Mouse (Mus musculus) megakaryocyte, embryonic 14.5 days (primary cell): Measurements from ENCODE around the gene Rffl. TPM values are rescaled to one million over a fixed set of nuclear protein-coding genes. Genes with fewer than 3 reads are reported as not detected.
"Not testable (repeated sequence)": the region's sequence is repeated elsewhere in the genome, so short reads cannot be mapped to it uniquely, and the experiment has no call there.

Source experiments
- H3K27me3 ChIP-seq: replicated peaks from 2 replicates; pipeline ENCODE3; 2012; ENCODE audit warnings: inconsistent platforms
- H3K36me3 ChIP-seq: replicated peaks from 2 replicates; pipeline ENCODE3; 2012; ENCODE audit warnings: low read length, inconsistent platforms, mixed read lengths
- H3K4me1 ChIP-seq: 2 replicates; pipeline ENCODE4 v1.6.1; 2012; ENCODE audit warnings: inconsistent platforms
- H3K4me3 ChIP-seq: replicated peaks from 2 replicates; pipeline ENCODE3; 2012; ENCODE audit warnings: moderate library complexity, mild to moderate bottlenecking, inconsistent platforms
- H3K9me3 ChIP-seq: 2 replicates; pipeline ENCODE4 v1.6.1; 2012; ENCODE audit warnings: inconsistent platforms
- FLI1 ChIP-seq: IDR thresholded peaks from 2 replicates; pipeline ENCODE4 v1.6.1; 2012; ENCODE audit warnings: low read length, inconsistent platforms, mixed read lengths
- GATA1 ChIP-seq: IDR thresholded peaks from 3 replicates; pipeline ENCODE4 v1.6.1; 2012; ENCODE audit warnings: mixed read lengths, low read length, inconsistent platforms, borderline replicate concordance
- polyA plus RNA-seq: library from polyadenylated mRNA; stranded (reverse); fragments of >175 nt; gene quantifications from 2 replicates; pipeline ENCODE4 v1.2.3, GENCODE M21; 2012; ENCODE audit warnings: low replicate concordance; ENCODE audit not compliant: insufficient read depth

Rffl gene
- polyA plus RNA-seq, 1 experiment: 5.6 TPM

DNA sequence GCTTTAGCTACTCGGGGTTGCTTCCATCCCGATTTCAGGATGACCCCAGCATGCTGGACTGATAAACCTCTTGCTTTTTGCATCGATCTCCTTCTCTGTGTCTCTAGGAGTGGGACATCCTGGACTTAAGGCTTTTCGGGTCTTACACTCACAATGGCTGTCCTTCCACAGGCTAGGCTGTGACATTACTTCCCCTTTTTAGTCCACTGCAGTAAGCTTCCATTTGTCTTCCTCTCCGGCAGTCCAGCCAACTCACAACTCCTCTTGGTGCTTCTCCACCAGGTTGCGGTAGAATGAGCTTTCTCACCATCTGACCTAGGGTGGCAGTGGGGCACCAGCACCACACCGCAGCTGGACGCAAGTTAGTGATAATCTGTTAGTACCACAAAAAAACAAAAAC is 37.1 kb downstream of the Rffl start:
- Histone ChIP-seq H3K9me3 (peaks cover 4% of the 10 kb centered on the region; the same call in 1 of the 2 replicates), H3K4me1 (peaks cover 87% of the 10 kb centered on the region), H3K27me3 (no peaks in the 10 kb centered on the region), H3K4me3 (no peak overlapping the region), H3K36me3 (peaks cover 86% of the 10 kb centered on the region)
- TF ChIP-seq FLI1: no peak
- no peak for TF ChIP-seq GATA1

- not testable (repeated sequence) for H3K27me3 ChIP-seq, H3K9me3 ChIP-seq, H3K4me3 ChIP-seq
- Histone ChIP-seq H3K4me1 (peaks cover 78% of the 10 kb centered on the region), H3K36me3 (peaks cover 80% of the 10 kb centered on the region)
These were observed 38.6 kb downstream of the Rffl start for GRCm38 (mm10) chr11:82832402-82832801.

DNA sequence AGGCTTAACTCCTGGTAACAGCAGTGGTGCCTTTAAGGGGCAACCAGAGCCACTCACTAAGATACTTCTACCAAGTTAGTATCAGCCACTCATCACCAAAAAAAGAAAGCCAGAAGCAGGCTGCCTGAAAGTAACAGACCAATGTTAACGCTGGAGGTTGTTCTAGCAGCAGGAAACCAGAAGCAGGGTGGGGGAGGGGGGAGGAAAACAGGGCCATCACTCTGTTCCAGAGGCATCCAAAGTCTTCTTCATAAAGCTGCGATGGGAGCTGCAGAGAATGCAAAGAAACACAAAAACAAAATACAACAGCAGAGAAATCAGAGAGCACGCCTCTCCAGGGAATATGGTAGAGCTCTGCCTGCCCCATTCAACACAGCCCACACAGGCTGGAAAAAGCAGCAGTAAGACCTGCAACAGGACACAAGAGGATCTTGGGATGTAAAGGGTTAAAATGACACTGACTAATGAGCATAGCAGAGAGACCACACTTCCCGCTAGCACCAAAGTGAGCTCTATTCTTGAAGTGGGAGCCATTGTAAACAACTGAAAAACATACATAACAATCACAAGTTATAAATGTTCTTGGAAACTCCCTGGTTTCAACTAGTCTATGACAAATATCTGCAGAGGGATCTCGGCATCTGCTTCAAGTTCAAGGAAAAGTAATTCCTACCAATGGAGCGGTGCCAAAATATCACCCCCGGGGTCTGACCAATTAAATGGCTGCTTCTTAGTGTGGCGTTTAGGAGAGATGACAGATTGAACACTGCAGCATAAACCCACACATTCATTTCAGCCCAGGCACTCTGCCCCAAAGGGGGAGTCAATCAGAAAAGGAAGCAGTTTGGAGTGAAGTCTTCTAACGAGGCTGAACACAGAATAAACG is 39.8 kb downstream of the Rffl start:
- H3K4me3 ChIP-seq: peak overlapping the region; percentile 33
- peaks cover 75% of the 10 kb centered on the region for H3K36me3 ChIP-seq
- peaks cover 4% of the 10 kb centered on the region; the same call in 1 of the 2 replicates for H3K9me3 ChIP-seq
- no peaks in the 10 kb centered on the region for H3K27me3 ChIP-seq
- peaks cover 72% of the 10 kb centered on the region for H3K4me1 ChIP-seq
- no peak for TF ChIP-seq FLI1
- TF ChIP-seq GATA1: no peak

- TF ChIP-seq FLI1 (no peak), GATA1 (no peak)
- Histone ChIP-seq H3K27me3 (no peaks in the 10 kb centered on the region), H3K9me3 (no peaks in the 10 kb centered on the region), H3K4me3 (no peak overlapping the region), H3K36me3 (peaks cover 77% of the 10 kb centered on the region), H3K4me1 (peaks cover 73% of the 10 kb centered on the region)
These were observed 44.2 kb downstream of the Rffl start for GRCm38 (mm10) chr11:82826818-82827217.

- Histone ChIP-seq H3K4me3 (no peak overlapping the region), H3K4me1 (peaks cover 57% of the 10 kb centered on the region), H3K9me3 (no peaks in the 10 kb centered on the region), H3K36me3 (peaks cover 71% of the 10 kb centered on the region), H3K27me3 (no peaks in the 10 kb centered on the region)
- TF ChIP-seq FLI1: no peak
- no peak for TF ChIP-seq GATA1
These were observed 50.1 kb downstream of the Rffl start for GRCm38 (mm10) chr11:82820788-82821456.

GRCm38 (mm10) chr11:82819350-82819749 is 51.7 kb downstream of the Rffl start:
- Histone ChIP-seq H3K9me3 (no peaks in the 10 kb centered on the region), H3K4me1 (peaks cover 48% of the 10 kb centered on the region), H3K36me3 (peaks cover 73% of the 10 kb centered on the region), H3K4me3 (no peak overlapping the region), H3K27me3 (no peaks in the 10 kb centered on the region)
- TF ChIP-seq FLI1 (no peak), GATA1 (no peak)

GRCm38 (mm10) chr11:82808485-82808884 is 62.5 kb downstream of the Rffl start:
- Histone ChIP-seq H3K36me3 (peaks cover 100% of the 10 kb centered on the region), H3K27me3 (no peaks in the 10 kb centered on the region), H3K9me3 (no peaks in the 10 kb centered on the region), H3K4me1 (peaks cover 40% of the 10 kb centered on the region), H3K4me3 (no peak overlapping the region)
- TF ChIP-seq FLI1: no peak
- no peak for TF ChIP-seq GATA1

GRCm38 (mm10) chr11:82807370-82807769 is 63.6 kb downstream of the Rffl start:
- TF ChIP-seq GATA1 (no peak), FLI1 (no peak)
- peaks cover 100% of the 10 kb centered on the region for H3K36me3 ChIP-seq

DNA sequence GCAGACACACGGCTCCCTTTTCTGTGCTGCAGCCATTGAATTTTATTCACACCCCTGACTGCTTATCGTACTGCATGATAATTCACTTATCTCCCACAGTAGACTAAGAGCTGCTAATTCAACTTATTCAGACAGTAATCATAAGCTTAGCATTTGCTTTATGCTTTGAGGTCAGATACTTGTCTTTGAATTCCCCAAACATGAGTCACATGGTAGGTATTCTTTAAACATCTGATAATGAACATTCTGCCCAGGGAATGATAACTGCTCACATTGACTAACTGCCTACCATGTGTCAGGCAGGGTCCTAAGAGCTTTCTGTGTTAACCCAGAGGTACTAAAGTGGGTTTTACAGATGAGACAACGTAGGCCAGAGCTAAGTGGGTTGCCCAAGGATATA is 64.4 kb downstream of the Rffl start:
- Histone ChIP-seq H3K27me3 (no peaks in the 10 kb centered on the region), H3K36me3 (peaks cover 100% of the 10 kb centered on the region)
- TF ChIP-seq GATA1 (no peak), FLI1 (no peak)

More at GRCm38 (mm10) chr11:82807370-82807769, 63.6 kb downstream of the Rffl start:
- peaks cover 39% of the 10 kb centered on the region for H3K4me1 ChIP-seq
- no peaks in the 10 kb centered on the region for H3K9me3 ChIP-seq
- H3K4me3 ChIP-seq: no peak overlapping the region
- no peaks in the 10 kb centered on the region for H3K27me3 ChIP-seq

GRCm38 (mm10) chr11:82783453-82783852 is 87.6 kb downstream of the Rffl start:
- peak overlapping the region; percentile 14 for H3K4me3 ChIP-seq
- no peaks in the 10 kb centered on the region for H3K9me3 ChIP-seq
- TF ChIP-seq GATA1: no peak
- no peak for TF ChIP-seq FLI1
- H3K4me1 ChIP-seq: peaks cover 40% of the 10 kb centered on the region
- H3K27me3 ChIP-seq: no peaks in the 10 kb centered on the region
- peaks cover 55% of the 10 kb centered on the region for H3K36me3 ChIP-seq

More for the DNA sequence above, 64.4 kb downstream of the Rffl start:
- Histone ChIP-seq H3K4me3 (no peak overlapping the region), H3K9me3 (no peaks in the 10 kb centered on the region), H3K4me1 (peaks cover 39% of the 10 kb centered on the region)
